Mouse (Mus musculus) brown adipose tissue, adult 24 weeks (tissue): ENCODE data around the gene Gucy2g. TPM values are rescaled to one million over a fixed set of nuclear protein-coding genes. Genes with fewer than 3 reads are reported as not detected.
"Not testable (repeated sequence)": the region's sequence is repeated elsewhere in the genome, so short reads cannot be mapped to it uniquely, and the experiment has no call there.

Experiments
- H3K27ac ChIP-seq: fragments of 200-500 bp; replicated peaks from 2 replicates; pipeline ENCODE4 v1.5.1; 2012; ENCODE audit warnings: low read depth, mild to moderate bottlenecking, low read length
- H3K4me1 ChIP-seq: fragments of 200-500 bp; 2 replicates; pipeline ENCODE4 v1.6.1; 2012; ENCODE audit warnings: low read length, mixed read lengths; ENCODE audit not compliant: control insufficient read depth, insufficient read depth, insufficient read length
- H3K4me3 ChIP-seq: fragments of 200-500 bp; 2 replicates; pipeline ENCODE4 v1.5.1; 2012; ENCODE audit warnings: low read depth, mild to moderate bottlenecking, low read length, moderate library complexity; ENCODE audit not compliant: insufficient read depth
- polyA plus RNA-seq: library from polyadenylated mRNA; stranded (reverse); fragments of >200 nt; gene quantifications from 2 replicates; pipeline ENCODE4 v1.2.4, GENCODE M21; 2012; ENCODE audit not compliant: missing spikeins, insufficient read depth, insufficient read length

The Gucy2g gene
- polyA plus RNA-seq, 1 experiment: not detected

DNA sequence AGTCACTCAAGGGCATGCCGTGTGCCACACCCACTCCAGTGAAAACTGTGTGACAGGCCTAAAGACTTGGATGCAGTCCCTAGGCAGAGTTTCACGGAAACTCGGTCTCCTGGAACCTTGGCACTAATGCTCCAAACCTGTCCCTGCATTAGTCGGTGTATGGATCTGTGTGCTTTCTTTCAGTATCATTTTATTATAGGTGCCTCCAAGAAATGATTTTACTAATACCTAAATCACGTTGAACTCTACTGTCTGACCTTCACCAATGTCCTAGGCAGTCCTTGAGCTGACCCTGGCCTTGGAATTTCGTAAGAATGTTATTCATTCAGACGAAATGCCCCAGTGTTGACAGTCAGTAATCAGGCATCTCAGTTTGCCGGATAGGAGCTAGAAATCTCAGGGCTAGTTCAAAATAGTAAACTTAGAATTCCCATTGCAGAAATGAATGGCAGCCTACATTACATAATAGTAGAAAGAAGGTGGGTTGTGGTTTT is 71.8 kb downstream of the Gucy2g start:
- H3K4me3 ChIP-seq, H3K4me1 ChIP-seq: not testable (repeated sequence)
- H3K27ac ChIP-seq: peak overlapping the region; percentile 93

- peak overlapping the region; percentile 97 for H3K27ac ChIP-seq
- H3K4me3 ChIP-seq: no peak overlapping the region
Observed at GRCm38 (mm10) chr19:55168360-55168759, 72.7 kb downstream of the Gucy2g start.

DNA sequence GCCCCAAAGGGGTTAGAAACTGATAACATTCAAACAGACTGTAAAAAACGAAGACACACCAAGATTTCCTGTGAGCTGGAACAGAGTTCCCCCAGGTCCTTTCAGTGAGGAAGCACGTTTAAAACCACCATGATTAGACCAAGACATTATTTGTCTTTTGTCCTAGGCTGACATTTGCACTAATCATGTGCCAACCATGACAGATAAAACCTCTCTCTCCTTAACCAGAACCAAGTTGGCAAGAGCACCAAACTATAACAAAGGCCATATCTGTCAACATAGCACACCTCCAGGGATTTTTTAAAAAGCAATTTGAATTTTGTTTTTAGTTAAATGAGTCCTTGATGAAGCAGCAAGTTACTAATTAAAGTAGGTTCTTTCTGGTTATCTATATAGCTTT is 73.3 kb downstream of the Gucy2g start:
- Histone ChIP-seq H3K4me3 (no peak overlapping the region), H3K4me1 (peaks cover 7% of the 10 kb centered on the region), H3K27ac (peak overlapping the region; percentile 97)

More at GRCm38 (mm10) chr19:55168360-55168759, 72.7 kb downstream of the Gucy2g start:
- peaks cover 7% of the 10 kb centered on the region for H3K4me1 ChIP-seq

DNA sequence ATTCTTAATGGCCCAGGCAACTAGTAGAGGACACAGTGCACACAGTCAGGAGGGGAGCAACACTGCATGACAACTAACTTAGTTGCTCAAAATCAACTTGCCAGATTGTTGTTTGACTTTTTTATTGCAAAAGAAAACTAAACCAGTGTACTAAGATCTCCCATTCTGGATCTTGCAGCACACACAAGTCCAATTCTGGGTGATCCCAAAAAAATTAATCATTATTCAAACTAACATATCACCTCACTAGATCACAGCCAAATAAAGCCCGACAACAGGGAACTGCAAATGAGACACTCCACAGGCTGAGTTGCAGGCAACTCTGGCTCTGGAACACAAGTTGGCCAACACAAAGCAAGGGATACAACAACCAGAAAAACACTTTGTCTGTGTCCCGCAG is 74.3 kb downstream of the Gucy2g start:
- H3K27ac ChIP-seq: peak overlapping the region; percentile 95
- peaks cover 7% of the 10 kb centered on the region for H3K4me1 ChIP-seq
- H3K4me3 ChIP-seq: no peak overlapping the region

GRCm38 (mm10) chr19:55165954-55166353 is 75.1 kb downstream of the Gucy2g start:
- Histone ChIP-seq H3K4me1 (peaks cover 7% of the 10 kb centered on the region; the same call in 1 of the 2 replicates), H3K27ac (peak overlapping the region; percentile 95), H3K4me3 (no peak overlapping the region)

- H3K4me1 ChIP-seq: peaks cover 7% of the 10 kb centered on the region; the same call in 1 of the 2 replicates
- H3K27ac ChIP-seq: peak overlapping the region; percentile 97
- H3K4me3 ChIP-seq: no peak overlapping the region
Observed at GRCm38 (mm10) chr19:55165183-55165865, 75.7 kb downstream of the Gucy2g start.

DNA sequence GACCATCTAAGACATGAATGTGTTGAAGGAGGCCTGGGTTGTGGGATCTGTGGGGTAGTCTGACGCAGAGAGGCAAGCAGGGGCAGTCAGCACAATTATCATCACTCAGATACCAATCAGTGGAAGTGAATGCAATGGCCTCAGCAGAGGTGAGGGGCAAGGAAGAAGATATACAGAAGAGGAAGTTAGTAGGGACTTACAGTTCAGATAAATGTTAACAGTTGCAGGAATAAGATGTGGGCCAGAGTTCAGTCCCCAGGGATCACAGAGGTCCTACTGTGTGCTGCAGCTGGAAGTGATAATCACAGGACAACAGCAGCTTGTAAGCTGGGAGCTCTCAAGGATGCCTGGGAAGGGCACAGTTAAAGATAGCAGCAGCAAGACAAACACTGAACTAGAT is 76.9 kb downstream of the Gucy2g start:
- Histone ChIP-seq H3K4me3 (no peak overlapping the region), H3K4me1 (peaks cover 7% of the 10 kb centered on the region; the same call in 1 of the 2 replicates), H3K27ac (peak overlapping the region; percentile 81)

- Histone ChIP-seq H3K27ac (no peak overlapping the region), H3K4me1 (peaks cover 6% of the 10 kb centered on the region; the same call in 1 of the 2 replicates), H3K4me3 (no peak overlapping the region)
Observed at GRCm38 (mm10) chr19:55162271-55162670, 78.8 kb downstream of the Gucy2g start.

DNA sequence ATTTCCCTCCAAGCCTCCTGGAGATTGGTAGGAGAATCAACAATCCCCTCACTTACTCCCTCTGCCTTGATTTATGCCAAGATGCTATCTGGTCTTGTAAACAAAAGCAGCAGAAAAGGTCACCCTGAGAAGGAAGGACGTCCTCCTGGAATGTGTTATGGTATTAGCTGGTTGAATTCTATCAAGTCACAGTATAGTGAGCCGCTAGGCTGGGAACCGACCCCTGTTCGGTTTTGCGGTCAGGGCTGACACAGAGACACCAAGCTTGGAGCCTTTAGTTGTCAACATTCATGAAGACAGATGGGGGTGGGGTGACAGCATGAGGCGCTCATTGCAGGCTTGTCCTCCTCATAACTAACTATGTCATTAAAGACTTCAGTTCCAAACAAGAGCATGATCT is 81.2 kb downstream of the Gucy2g start:
- H3K4me3 ChIP-seq: no peak overlapping the region
- H3K4me1 ChIP-seq: 0 out of 2 replicates have a peak, but pooled peaks cover 3% of the 10 kb centered on the region
- H3K27ac ChIP-seq: no peak overlapping the region

- Histone ChIP-seq H3K4me1 (no peaks in the 10 kb centered on the region), H3K27ac (no peak overlapping the region), H3K4me3 (no peak overlapping the region)
Observed at GRCm38 (mm10) chr19:55158606-55159005, 82.4 kb downstream of the Gucy2g start.

DNA sequence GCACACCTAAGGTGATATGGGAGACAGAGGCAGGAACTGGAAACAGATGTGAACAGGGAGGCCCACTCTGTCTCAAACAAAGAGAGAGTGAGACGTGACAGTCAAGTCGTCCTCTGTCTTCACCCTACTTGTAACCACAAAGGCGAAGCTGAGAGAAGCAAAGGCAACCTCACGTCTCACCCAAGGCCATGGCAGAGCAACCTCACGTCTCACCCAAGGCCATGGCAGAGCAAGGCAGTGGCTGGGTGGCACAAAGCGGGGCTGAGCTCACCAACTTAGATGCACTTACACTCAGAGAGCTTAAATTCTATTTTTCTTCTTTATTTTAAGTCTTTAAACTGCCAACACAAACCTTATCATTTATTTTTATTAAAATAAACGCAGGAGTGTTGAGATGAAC is 84.0 kb downstream of the Gucy2g start:
- no peaks in the 10 kb centered on the region for H3K4me1 ChIP-seq
- H3K27ac ChIP-seq: no peak overlapping the region
- H3K4me3 ChIP-seq: no peak overlapping the region

DNA sequence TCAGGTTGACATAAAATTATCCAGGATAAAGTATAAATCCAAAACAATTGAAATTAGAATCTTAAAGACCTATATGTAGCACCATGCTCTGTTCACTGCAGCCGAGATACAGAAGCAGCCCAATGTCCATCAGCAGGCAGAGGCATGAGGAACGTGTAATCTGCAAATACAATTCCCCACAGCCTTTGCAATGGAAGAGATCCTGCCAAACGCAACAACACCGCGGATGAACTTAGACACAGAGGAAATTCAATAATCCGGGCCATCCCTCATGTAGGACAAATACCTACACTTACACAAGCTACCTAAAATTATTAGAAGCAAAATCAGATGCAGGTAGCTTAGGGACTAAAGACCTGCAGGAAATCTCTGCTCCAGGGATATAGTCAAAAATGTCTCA is 88.1 kb downstream of the Gucy2g start:
- Histone ChIP-seq H3K4me1 (no peaks in the 10 kb centered on the region), H3K4me3 (no peak overlapping the region), H3K27ac (no peak overlapping the region)

GRCm38 (mm10) chr19:55152274-55152673 is 88.8 kb downstream of the Gucy2g start:
- H3K4me3 ChIP-seq, H3K4me1 ChIP-seq, H3K27ac ChIP-seq: not testable (repeated sequence)

DNA sequence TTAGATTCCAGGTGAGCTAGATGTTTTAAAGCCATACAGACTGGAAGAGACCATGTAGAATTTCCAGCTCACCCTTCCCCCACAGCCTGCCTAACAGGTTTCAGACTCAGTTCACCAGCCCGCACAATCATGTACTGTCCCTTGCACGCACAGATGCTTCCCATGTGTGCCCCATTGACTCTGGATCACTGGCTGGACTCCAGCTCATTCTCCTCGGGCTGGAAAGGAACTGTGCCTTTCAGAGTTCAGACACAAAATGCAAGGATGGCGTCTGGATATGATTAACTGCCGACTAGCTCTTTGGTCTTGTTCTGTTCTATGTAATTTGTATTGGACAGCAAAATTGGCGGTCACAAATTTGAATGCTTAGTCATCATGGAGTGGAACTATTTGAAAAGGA is 91.4 kb downstream of the Gucy2g start:
- H3K4me1 ChIP-seq: no peaks in the 10 kb centered on the region
- H3K4me3 ChIP-seq: no peak overlapping the region
- no peak overlapping the region for H3K27ac ChIP-seq

DNA sequence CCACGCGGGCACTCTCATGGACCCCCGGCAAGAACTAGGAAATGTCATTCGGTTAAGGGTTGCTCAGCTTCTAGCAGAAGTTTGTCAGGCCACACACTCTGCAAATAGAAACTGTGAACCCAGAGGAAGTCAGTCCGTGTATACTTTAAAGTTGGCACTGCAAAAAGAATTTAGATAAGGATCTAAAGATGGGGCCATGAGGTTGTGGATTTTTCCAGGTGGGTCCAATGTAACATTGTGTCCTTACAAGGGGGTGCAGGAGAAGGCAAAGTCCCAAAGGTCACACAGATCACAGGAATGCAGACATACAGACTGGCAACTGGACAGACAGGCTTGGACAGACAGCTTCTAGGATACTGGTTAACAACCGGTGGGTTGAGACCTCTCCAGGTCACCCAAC is 92.9 kb downstream of the Gucy2g start:
- H3K4me1 ChIP-seq: no peaks in the 10 kb centered on the region
- no peak overlapping the region for H3K27ac ChIP-seq
- H3K4me3 ChIP-seq: no peak overlapping the region
